Mouse (Mus musculus): ENCODE results near the gene Magi1. TPM values are rescaled to one million over a fixed set of nuclear protein-coding genes. Genes with fewer than 3 reads are reported as not detected.

Magi1 gene
- total and polyA plus RNA-seq, 3 experiments, result 4.1 to 16.5 (median 14.0) TPM

GRCm38 (mm10) chr6:94075228-94075627 is 208.5 kb downstream of the Magi1 start:
- Histone ChIP-seq H3K4me3 (no peak overlapping the region), H3K79me2 (replicated peaks; ENCODE audit: control insufficient read depth, insufficient read depth, low read length) (peaks cover 3% of the 10 kb centered on the region), H3K27ac (no peak overlapping the region), H3K27me3 (ENCODE audit: control insufficient read depth, insufficient read depth, low read length) (no peaks in the 10 kb centered on the region), H3K36me3 (ENCODE audit: control insufficient read depth, insufficient read depth, low read length) (no peaks in the 10 kb centered on the region), H3K4me1 (ENCODE audit: control insufficient read depth, insufficient read depth, low read length) (peaks cover 8% of the 10 kb centered on the region), H3K9ac (ENCODE audit: low read depth, low read length) (no peak overlapping the region)
- 75% methylated on average over 8 of the region's 8 CpGs for WGBS
- no peak for DNase-seq
- intact Hi-C loops (cut with DNase I), result no loop called here
- no peak for TF ChIP-seq EP300 (IDR thresholded peaks at IDR 0.05; ENCODE audit: insufficient read depth, low read depth, low read length)
- TF ChIP-seq CTCF (IDR thresholded peaks at IDR 0.05), result no peak
- no peak for TF ChIP-seq POLR2A (IDR thresholded peaks at IDR 0.05; ENCODE audit: insufficient read depth, low read depth, low read length)

GRCm38 (mm10) chr6:94071676-94072075 is 212.0 kb downstream of the Magi1 start:
- no peak overlapping the region for H3K9ac ChIP-seq (ENCODE audit: low read depth, low read length)
- WGBS, result 57% methylated on average over 5 of the region's 5 CpGs
- peaks cover 7% of the 10 kb centered on the region for H3K4me1 ChIP-seq (ENCODE audit: control insufficient read depth, insufficient read depth, low read length)
- H3K79me2 ChIP-seq (replicated peaks; ENCODE audit: control insufficient read depth, insufficient read depth, low read length), result peaks cover 3% of the 10 kb centered on the region
- no peak for TF ChIP-seq POLR2A (IDR thresholded peaks at IDR 0.05; ENCODE audit: insufficient read depth, low read depth, low read length)
- TF ChIP-seq CTCF (IDR thresholded peaks at IDR 0.05), result no peak
- TF ChIP-seq EP300 (IDR thresholded peaks at IDR 0.05; ENCODE audit: insufficient read depth, low read depth, low read length), result no peak
- no peak overlapping the region for H3K4me3 ChIP-seq
- intact Hi-C loops (cut with DNase I), result no loop called here
- DNase-seq, result no peak
- H3K27me3 ChIP-seq (ENCODE audit: control insufficient read depth, insufficient read depth, low read length), result no peaks in the 10 kb centered on the region
- no peak overlapping the region for H3K27ac ChIP-seq
- peaks cover 5% of the 10 kb centered on the region; the same call in 1 of the 2 replicates for H3K36me3 ChIP-seq (ENCODE audit: control insufficient read depth, insufficient read depth, low read length)

GRCm38 (mm10) chr6:94070702-94071101 is 213.0 kb downstream of the Magi1 start:
- intact Hi-C loops (cut with DNase I), result no loop called here
- peaks cover 1% of the 10 kb centered on the region; the same call in 1 of the 2 replicates for H3K79me2 ChIP-seq (replicated peaks; ENCODE audit: control insufficient read depth, insufficient read depth, low read length)

GRCm38 (mm10) chr6:94069421-94069820 is 214.3 kb downstream of the Magi1 start:
- H3K79me2 ChIP-seq (replicated peaks; ENCODE audit: control insufficient read depth, insufficient read depth, low read length), result peaks cover 1% of the 10 kb centered on the region; the same call in 1 of the 2 replicates
- intact Hi-C loops (cut with DNase I), result no loop called here
- peaks cover 5% of the 10 kb centered on the region; the same call in 1 of the 2 replicates for H3K36me3 ChIP-seq (ENCODE audit: control insufficient read depth, insufficient read depth, low read length)
- no peak overlapping the region for H3K9ac ChIP-seq (ENCODE audit: low read depth, low read length)
- peaks cover 9% of the 10 kb centered on the region for H3K4me1 ChIP-seq (ENCODE audit: control insufficient read depth, insufficient read depth, low read length)
- H3K27ac ChIP-seq, result no peak overlapping the region
- no peak overlapping the region for H3K4me3 ChIP-seq
- DNase-seq, result no peak
- WGBS, result 18% methylated on average over 3 of the region's 3 CpGs
- no peaks in the 10 kb centered on the region for H3K27me3 ChIP-seq (ENCODE audit: control insufficient read depth, insufficient read depth, low read length)
- no peak for TF ChIP-seq EP300 (IDR thresholded peaks at IDR 0.05; ENCODE audit: insufficient read depth, low read depth, low read length)
- TF ChIP-seq CTCF (IDR thresholded peaks at IDR 0.05), result no peak
- no peak for TF ChIP-seq POLR2A (IDR thresholded peaks at IDR 0.05; ENCODE audit: insufficient read depth, low read depth, low read length)

More at GRCm38 (mm10) chr6:94070702-94071101, 213.0 kb downstream of the Magi1 start:
- Histone ChIP-seq H3K9ac (ENCODE audit: low read depth, low read length) (no peak overlapping the region), H3K4me1 (ENCODE audit: control insufficient read depth, insufficient read depth, low read length) (peaks cover 7% of the 10 kb centered on the region), H3K36me3 (ENCODE audit: control insufficient read depth, insufficient read depth, low read length) (peaks cover 5% of the 10 kb centered on the region; the same call in 1 of the 2 replicates), H3K27ac (no peak overlapping the region), H3K27me3 (ENCODE audit: control insufficient read depth, insufficient read depth, low read length) (no peaks in the 10 kb centered on the region), H3K4me3 (no peak overlapping the region)
- no peak for DNase-seq
- no peak for TF ChIP-seq EP300 (IDR thresholded peaks at IDR 0.05; ENCODE audit: insufficient read depth, low read depth, low read length)
- no peak for TF ChIP-seq POLR2A (IDR thresholded peaks at IDR 0.05; ENCODE audit: insufficient read depth, low read depth, low read length)
- TF ChIP-seq CTCF (IDR thresholded peaks at IDR 0.05), result no peak
- WGBS, result 58% methylated on average over 3 of the region's 3 CpGs

GRCm38 (mm10) chr6:94067741-94068450 is 215.8 kb downstream of the Magi1 start:
- Histone ChIP-seq H3K36me3 (ENCODE audit: control insufficient read depth, insufficient read depth, low read length) (peaks cover 10% of the 10 kb centered on the region), H3K9ac (ENCODE audit: low read depth, low read length) (no peak overlapping the region), H3K4me1 (ENCODE audit: control insufficient read depth, insufficient read depth, low read length) (peaks cover 11% of the 10 kb centered on the region), H3K4me3 (no peak overlapping the region), H3K79me2 (replicated peaks; ENCODE audit: control insufficient read depth, insufficient read depth, low read length) (peaks cover 1% of the 10 kb centered on the region; the same call in 1 of the 2 replicates), H3K27ac (no peak overlapping the region), H3K27me3 (ENCODE audit: control insufficient read depth, insufficient read depth, low read length) (no peaks in the 10 kb centered on the region)
- intact Hi-C loops (cut with DNase I), result no loop called here
- WGBS, result 75% methylated on average over 8 of the region's 8 CpGs
- no peak for DNase-seq
- TF ChIP-seq EP300 (IDR thresholded peaks at IDR 0.05; ENCODE audit: insufficient read depth, low read depth, low read length) (no peak), POLR2A (IDR thresholded peaks at IDR 0.05; ENCODE audit: insufficient read depth, low read depth, low read length) (no peak), CTCF (IDR thresholded peaks at IDR 0.05) (no peak)

- WGBS, result 60% methylated on average over 4 of the region's 4 CpGs
- Histone ChIP-seq H3K9ac (ENCODE audit: low read depth, low read length) (no peak overlapping the region), H3K4me3 (no peak overlapping the region), H3K4me1 (ENCODE audit: control insufficient read depth, insufficient read depth, low read length) (peaks cover 18% of the 10 kb centered on the region), H3K27me3 (ENCODE audit: control insufficient read depth, insufficient read depth, low read length) (no peaks in the 10 kb centered on the region), H3K36me3 (ENCODE audit: control insufficient read depth, insufficient read depth, low read length) (peaks cover 10% of the 10 kb centered on the region), H3K27ac (no peak overlapping the region), H3K79me2 (replicated peaks; ENCODE audit: control insufficient read depth, insufficient read depth, low read length) (no peaks in the 10 kb centered on the region)
- intact Hi-C loops (cut with DNase I), result no loop called here
- TF ChIP-seq EP300 (IDR thresholded peaks at IDR 0.05; ENCODE audit: insufficient read depth, low read depth, low read length) (no peak), POLR2A (IDR thresholded peaks at IDR 0.05; ENCODE audit: insufficient read depth, low read depth, low read length) (no peak), CTCF (IDR thresholded peaks at IDR 0.05) (no peak)
- DNase-seq, result no peak
These were observed 218.9 kb downstream of the Magi1 start for GRCm38 (mm10) chr6:94064832-94065231.
